Mouse (Mus musculus) forebrain, embryonic 12.5 days (tissue): Measurements from ENCODE around the gene Ppp1r21. TPM values are rescaled to one million over a fixed set of nuclear protein-coding genes. Genes with fewer than 3 reads are reported as not detected.

Experiments used
- polyA plus RNA-seq: library from polyadenylated mRNA; unstranded; fragments of >200 nt; fragmentation: Nextera tagmentation; extraction: Ambion mirVana; gene quantifications from 2 replicates; pipeline ENCODE4 v1.2.1, GENCODE M21; 2016

Gene Ppp1r21
- polyA plus RNA-seq, 1 experiment from 2014 or later = 20.8 TPM

Other genes with a start within 250 kb of the Ppp1r21 start
- 13.4 and 14.9 TPM in 2 replicates for gene Foxn2, start 89.4 kb upstream of the Ppp1r21 start, polyA plus RNA-seq
- gene Ston1, start 67.6 kb downstream of the Ppp1r21 start, polyA plus RNA-seq = 1.5 and 2.4 TPM in 2 replicates
- not detected in 2 replicates for gene Gtf2a1l, start 138.5 kb downstream of the Ppp1r21 start, polyA plus RNA-seq